Mouse (Mus musculus) G1E (cell line): ENCODE data around the gene Smad3.

Experiments used
- CTCF ChIP-seq: IDR thresholded peaks from 2 replicates; pipeline ENCODE4 v1.5.1; 2012; ENCODE audit warnings: low read depth, low read length, inconsistent platforms, mixed read lengths
- POLR2AphosphoS5 ChIP-seq: IDR thresholded peaks from 2 replicates; pipeline ENCODE4 v1.6.1; 2012; ENCODE audit warnings: low read depth, low read length, inconsistent platforms; ENCODE audit not compliant: insufficient replicate concordance

- TF ChIP-seq CTCF, result no peak
- no peak for TF ChIP-seq POLR2AphosphoS5
Observed at GRCm38 (mm10) chr9:63698320-63699045, 59.3 kb downstream of the Smad3 start.
